Mouse (Mus musculus) intestine, embryonic 14.5 days (tissue): ENCODE measurements around the gene Lztr1. TPM values are rescaled to one million over a fixed set of nuclear protein-coding genes. Genes with fewer than 3 reads are reported as not detected.
"Not testable (repeated sequence)": the region's sequence is repeated elsewhere in the genome, so short reads cannot be mapped to it uniquely, and the experiment has no call there.

ENCODE experiments used
- ATAC-seq: fragments of 200-750 bp; cut with Nextera tagmentation; replicated peaks from 2 replicates; pipeline ENCODE4 v1.8.0; 2017; ENCODE audit warnings: low read depth, moderate number of reproducible peaks, moderate TSS enrichment, moderate library complexity; ENCODE audit not compliant: low FRiP score, low TSS enrichment
- DNase-seq: peaks from one replicate; pipeline ENCODE4 v3.0.0-alpha.2; 2018; ENCODE audit warnings: low spot score
- H3K27ac ChIP-seq: fragments of 300-500 bp; sonication (generic); 2 replicates; pipeline ENCODE4 v1.5.1; 2014; ENCODE audit warnings: low read depth, mild to moderate bottlenecking, control low read depth
- H3K27me3 ChIP-seq: fragments of 300-500 bp; sonication (generic); replicated peaks from 2 replicates; pipeline ENCODE4 v1.6.1; 2014; ENCODE audit warnings: low read length, control low read depth; ENCODE audit not compliant: control insufficient read depth, insufficient read depth
- H3K36me3 ChIP-seq: fragments of 300-500 bp; sonication (generic); 2 replicates; pipeline ENCODE4 v1.6.1; 2014; ENCODE audit warnings: low read length, control low read depth; ENCODE audit not compliant: control insufficient read depth, insufficient read depth
- H3K4me1 ChIP-seq: fragments of 300-500 bp; sonication (generic); replicated peaks from 2 replicates; pipeline ENCODE4 v1.6.1; 2014; ENCODE audit warnings: low read length, control low read depth, mixed read lengths; ENCODE audit not compliant: control insufficient read depth, insufficient read depth
- H3K4me2 ChIP-seq: fragments of 300-500 bp; sonication (generic); 2 replicates; pipeline ENCODE4 v1.6.1; 2014; ENCODE audit warnings: low read length
- H3K4me3 ChIP-seq: fragments of 300-500 bp; sonication (generic); 2 replicates; pipeline ENCODE4 v1.5.1; 2014; ENCODE audit warnings: low read depth, low read length, control low read depth, mixed read lengths
- H3K9ac ChIP-seq: fragments of 300-500 bp; sonication (generic); 2 replicates; pipeline ENCODE4 v1.6.1; 2014; ENCODE audit warnings: mild to moderate bottlenecking, low read length
- H3K9me3 ChIP-seq: fragments of 300-500 bp; sonication (generic); 2 replicates; pipeline ENCODE4 v1.6.1; 2016; ENCODE audit warnings: low read length, control low read depth; ENCODE audit not compliant: control insufficient read depth
- WGBS: fragments of 180-500 bp; shearing (Covaris S2); extraction: QIAGEN DNeasy Blood & Tissue Kit; methylation state at CpG from one replicate; pipeline ENCODE4 v1.1.7; 2014; 5-methylcytosine and 5-hydroxymethylcytosine counted together
- polyA plus RNA-seq: library from polyadenylated mRNA; unstranded; fragments of >200 nt; fragmentation: Nextera tagmentation; extraction: Ambion mirVana; gene quantifications from 2 replicates; pipeline ENCODE4 v1.2.1, GENCODE M21; 2014

Lztr1 gene
- polyA plus RNA-seq, 1 experiment from 2014 or later: 71.0 TPM

- peak; percentile 64 for DNase-seq
- WGBS: 36% methylated on average over 2 of the region's 2 CpGs
- peaks cover 4% of the 10 kb centered on the region; the same call in 1 of the 2 replicates for H3K4me1 ChIP-seq
- H3K4me3 ChIP-seq: no peak overlapping the region
- H3K9ac ChIP-seq: no peak overlapping the region
- no peak overlapping the region for H3K4me2 ChIP-seq
- no peak for ATAC-seq
- no peaks in the 10 kb centered on the region for H3K9me3 ChIP-seq
- H3K36me3 ChIP-seq: no peaks in the 10 kb centered on the region
- H3K27ac ChIP-seq: no peak overlapping the region
- H3K27me3 ChIP-seq: no peaks in the 10 kb centered on the region
Observed at GRCm38 (mm10) chr16:17496499-17497305, 11.8 kb upstream of the Lztr1 start.

DNA sequence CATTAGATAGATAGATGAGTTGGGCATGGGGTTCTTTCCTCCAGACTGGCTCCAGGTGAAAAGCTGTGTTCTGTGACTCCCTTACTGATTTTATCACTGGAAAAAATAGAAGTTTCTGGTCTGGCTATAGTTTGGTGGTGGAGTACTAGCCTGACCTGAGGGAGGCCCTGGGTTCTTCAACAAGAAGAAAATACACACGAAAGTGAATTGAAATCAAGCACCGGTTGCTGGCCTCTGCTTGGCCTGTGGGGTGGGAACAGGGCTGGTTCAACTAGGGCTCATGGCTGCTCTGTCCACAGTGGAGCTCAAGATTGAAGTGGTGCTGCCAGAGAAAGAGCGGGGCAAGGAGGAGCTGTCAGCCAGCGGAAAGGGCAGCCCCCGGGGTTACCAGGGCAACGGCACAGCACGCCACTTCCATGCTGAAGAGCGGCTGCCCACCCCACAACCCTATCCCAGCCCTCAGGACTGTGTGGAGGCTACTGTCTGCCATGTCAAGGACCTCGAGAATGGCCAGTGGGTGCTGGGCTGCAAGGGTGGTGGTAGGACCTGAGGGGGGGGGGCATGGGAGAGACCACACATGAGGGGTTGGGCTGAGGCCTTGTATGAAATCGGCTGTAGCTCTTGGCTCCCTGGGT is 9.1 kb upstream of the Lztr1 start:
- H3K27ac ChIP-seq: no peak overlapping the region
- peaks cover 4% of the 10 kb centered on the region; the same call in 1 of the 2 replicates for H3K4me1 ChIP-seq
- no peak overlapping the region for H3K9ac ChIP-seq
- no peak overlapping the region for H3K4me3 ChIP-seq
- ATAC-seq (no peak), DNase-seq (no peak)
- no peaks in the 10 kb centered on the region for H3K9me3 ChIP-seq
- no peak overlapping the region for H3K4me2 ChIP-seq
- WGBS: 31% methylated on average over 10 of the region's 10 CpGs
- H3K36me3 ChIP-seq: no peaks in the 10 kb centered on the region
- H3K27me3 ChIP-seq: no peaks in the 10 kb centered on the region

DNA sequence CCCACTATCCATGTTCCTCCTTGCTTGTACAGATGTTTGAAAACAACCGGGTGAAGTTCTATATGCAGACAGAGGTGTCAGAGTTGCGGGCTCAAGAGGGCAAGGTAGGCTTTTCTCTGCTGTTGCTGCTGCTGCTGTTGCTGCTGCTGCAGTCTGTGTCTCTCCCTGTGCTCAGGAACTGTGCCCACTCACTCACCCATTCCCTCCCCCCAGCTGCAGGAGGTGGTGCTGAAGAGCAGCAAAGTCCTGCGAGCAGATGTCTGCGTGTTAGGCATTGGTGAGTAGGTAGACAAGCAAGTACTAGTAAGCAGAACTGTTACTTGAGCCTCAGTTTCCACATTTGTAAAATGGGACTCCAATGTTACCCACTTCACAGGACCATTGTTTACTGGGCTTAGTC is 5.8 kb upstream of the Lztr1 start:
- ATAC-seq (no peak), DNase-seq (no peak)
- no peaks in the 10 kb centered on the region for H3K36me3 ChIP-seq
- no peak overlapping the region for H3K4me2 ChIP-seq
- H3K4me1 ChIP-seq: no peaks in the 10 kb centered on the region
- H3K4me3 ChIP-seq: no peak overlapping the region
- no peaks in the 10 kb centered on the region for H3K9me3 ChIP-seq
- 73% methylated on average over 4 of the region's 4 CpGs for WGBS
- no peak overlapping the region for H3K9ac ChIP-seq
- no peaks in the 10 kb centered on the region for H3K27me3 ChIP-seq
- H3K27ac ChIP-seq: no peak overlapping the region

GRCm38 (mm10) chr16:17507018-17507552 is 1.4 kb upstream of the Lztr1 start:
- 85% methylated on average over 5 of the region's 5 CpGs for WGBS
- ATAC-seq: no peak
- Histone ChIP-seq H3K4me2 (no peak overlapping the region), H3K27ac (no peak overlapping the region), H3K4me3 (no peak overlapping the region), H3K4me1 (peaks cover 12% of the 10 kb centered on the region), H3K9ac (no peak overlapping the region), H3K27me3 (no peaks in the 10 kb centered on the region), H3K36me3 (peaks cover 10% of the 10 kb centered on the region), H3K9me3 (no peaks in the 10 kb centered on the region)
- no peak for DNase-seq

GRCm38 (mm10) chr16:17508031-17508430 is 457 bp upstream of the Lztr1 start:
- DNase-seq, H3K9me3 ChIP-seq, H3K27me3 ChIP-seq: not testable (repeated sequence)
- Histone ChIP-seq H3K36me3 (peaks cover 20% of the 10 kb centered on the region), H3K4me1 (peaks cover 12% of the 10 kb centered on the region), H3K4me2 (peak overlapping the region; percentile 88), H3K27ac (peak overlapping the region; percentile 91; the same call in 1 of the 2 replicates), H3K9ac (peak overlapping the region; percentile 68), H3K4me3 (peak overlapping the region; percentile 69)
- 27% methylated on average over 3 of the region's 3 CpGs for WGBS
- ATAC-seq: 0 out of 2 replicates have a peak, but pooled peaks have one; percentile 0

GRCm38 (mm10) chr16:17509240-17509597 is 731 bp downstream of the Lztr1 start:
- ATAC-seq: no peak; the same call in 1 of the 2 replicates
- WGBS: 8% methylated on average over 9 of the region's 9 CpGs
- H3K4me1 ChIP-seq: peaks cover 12% of the 10 kb centered on the region
- peak overlapping the region; percentile 69 for H3K4me3 ChIP-seq
- peak overlapping the region; percentile 68 for H3K9ac ChIP-seq
- peak overlapping the region; percentile 91 for H3K27ac ChIP-seq
- no peaks in the 10 kb centered on the region for H3K27me3 ChIP-seq
- DNase-seq: no peak
- H3K4me2 ChIP-seq: peak overlapping the region; percentile 88
- no peaks in the 10 kb centered on the region for H3K9me3 ChIP-seq
- peaks cover 31% of the 10 kb centered on the region for H3K36me3 ChIP-seq

DNA sequence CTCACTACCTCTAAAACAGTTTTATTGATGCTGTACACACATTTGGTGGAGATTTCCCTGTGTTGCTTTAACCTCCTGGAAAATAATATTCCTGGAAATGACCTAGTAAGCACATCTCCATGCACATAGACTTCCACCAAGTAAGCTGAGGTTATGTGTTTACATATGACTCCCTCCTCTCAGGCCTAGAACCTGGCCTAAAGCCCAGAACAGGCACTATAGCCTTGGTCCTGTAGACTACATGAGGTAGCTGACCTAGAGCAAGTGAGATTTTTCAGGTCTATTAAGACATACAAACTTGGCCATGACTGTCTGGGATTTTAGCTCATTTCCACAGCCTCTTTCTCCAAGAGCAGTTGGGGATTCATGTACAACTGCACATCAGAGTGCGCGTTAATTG is 1.7 kb downstream of the Lztr1 start:
- H3K4me1 ChIP-seq: peaks cover 12% of the 10 kb centered on the region
- 96% methylated on average over 2 of the region's 2 CpGs for WGBS
- DNase-seq (no peak), ATAC-seq (no peak)
- H3K27ac ChIP-seq: no peak overlapping the region
- H3K36me3 ChIP-seq: peaks cover 31% of the 10 kb centered on the region
- H3K9ac ChIP-seq: no peak overlapping the region
- H3K4me2 ChIP-seq: peak overlapping the region; percentile 88
- H3K4me3 ChIP-seq: no peak overlapping the region
- no peaks in the 10 kb centered on the region for H3K27me3 ChIP-seq
- no peaks in the 10 kb centered on the region for H3K9me3 ChIP-seq

DNA sequence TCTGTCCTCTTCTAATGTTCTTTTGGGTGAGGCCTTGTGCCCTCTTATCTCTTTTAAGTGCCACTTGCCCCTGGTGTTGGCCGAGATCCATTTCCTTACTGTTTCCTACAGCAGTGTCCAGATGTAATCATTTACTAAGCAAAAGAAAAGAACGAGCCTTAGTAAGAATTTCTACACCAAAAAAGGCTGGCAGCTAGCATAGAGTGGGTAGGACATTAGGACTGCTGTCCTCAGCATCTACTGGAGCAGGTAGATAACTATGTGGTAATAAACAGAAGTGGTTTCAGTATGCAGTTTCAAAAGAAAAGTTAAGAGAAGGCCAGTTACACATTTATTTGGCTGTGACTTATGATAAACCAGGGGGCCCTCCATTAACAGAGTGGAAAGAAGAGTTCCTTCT is 2.2 kb downstream of the Lztr1 start:
- peaks cover 35% of the 10 kb centered on the region for H3K36me3 ChIP-seq
- DNase-seq: no peak
- H3K9ac ChIP-seq: no peak overlapping the region
- H3K4me3 ChIP-seq: no peak overlapping the region
- 79% methylated on average over 2 of the region's 2 CpGs for WGBS
- no peaks in the 10 kb centered on the region for H3K9me3 ChIP-seq
- no peak for ATAC-seq
- no peaks in the 10 kb centered on the region for H3K27me3 ChIP-seq
- peaks cover 12% of the 10 kb centered on the region for H3K4me1 ChIP-seq
- no peak overlapping the region for H3K4me2 ChIP-seq
- H3K27ac ChIP-seq: no peak overlapping the region
